Mouse (Mus musculus) layer of hippocampus, adult 9-11 months (tissue): ENCODE data around the gene Alox8.
A peak's percentile ranks its signal among the peaks of the same experiment; 100 is the strongest.

Source experiments
- DNase-seq: peaks from one replicate; pipeline ENCODE4 v3.0.0; 2022

Alox8 gene

DNA sequence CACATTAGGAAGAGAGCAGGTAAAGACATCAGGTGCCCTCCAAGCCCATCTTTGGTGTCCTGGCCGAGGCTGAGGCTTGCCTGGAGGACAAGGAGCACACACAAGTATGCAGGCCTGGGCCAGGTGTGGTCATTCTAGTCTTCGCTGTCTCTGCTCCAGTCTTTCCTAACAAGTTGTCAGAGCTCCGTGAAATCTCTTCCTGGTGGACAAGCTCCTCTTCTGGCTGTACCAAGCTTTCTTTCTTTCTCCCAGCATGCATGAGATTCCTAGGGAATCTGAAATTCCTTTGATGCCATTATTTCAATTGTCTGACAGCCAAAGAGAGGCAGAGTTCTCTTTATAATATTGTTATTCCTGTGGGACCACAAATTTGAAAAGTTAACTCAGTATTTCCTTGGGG is 18.1 kb downstream of the Alox8 start:
- no peak for DNase-seq

DNA sequence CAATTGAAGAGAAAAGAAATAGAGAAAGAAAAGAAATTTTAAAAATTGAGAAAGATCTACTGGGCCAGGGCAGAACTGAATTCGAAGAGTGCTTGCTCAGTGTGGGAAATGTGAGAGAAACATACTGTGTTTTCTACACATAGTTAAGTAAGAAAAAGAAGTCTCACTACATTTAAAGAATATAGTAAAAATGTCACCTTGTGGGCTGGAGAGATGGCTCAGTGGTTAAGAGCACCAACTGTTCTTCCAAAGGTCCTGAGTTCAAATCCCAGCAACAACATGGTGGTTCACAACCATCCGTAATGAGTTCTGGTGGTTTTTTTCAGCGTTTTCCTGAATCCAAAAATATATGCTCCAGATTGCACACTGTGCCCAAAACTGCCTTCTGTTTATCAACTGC is 19.1 kb downstream of the Alox8 start:
- DNase-seq: no peak

DNA sequence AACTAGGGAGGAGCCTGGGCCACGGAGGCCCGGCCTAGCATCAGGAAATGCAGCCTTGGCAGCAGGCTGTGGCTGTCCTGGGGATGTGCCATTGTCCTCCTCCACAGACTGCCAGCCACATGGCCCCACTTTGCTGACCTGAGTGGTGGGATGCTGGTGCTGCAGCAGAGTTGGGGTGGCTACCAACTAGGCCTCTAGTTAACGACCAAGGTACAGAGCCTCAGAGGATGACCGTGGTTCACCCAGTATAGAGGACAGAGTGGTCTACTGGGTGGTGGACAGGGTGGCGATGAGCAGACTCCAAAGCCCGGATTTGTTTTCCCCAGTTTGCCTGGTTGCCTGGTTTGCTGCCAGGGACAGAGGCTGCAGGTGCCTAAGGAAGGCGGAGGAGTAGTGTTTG is 22.9 kb downstream of the Alox8 start:
- no peak for DNase-seq

DNA sequence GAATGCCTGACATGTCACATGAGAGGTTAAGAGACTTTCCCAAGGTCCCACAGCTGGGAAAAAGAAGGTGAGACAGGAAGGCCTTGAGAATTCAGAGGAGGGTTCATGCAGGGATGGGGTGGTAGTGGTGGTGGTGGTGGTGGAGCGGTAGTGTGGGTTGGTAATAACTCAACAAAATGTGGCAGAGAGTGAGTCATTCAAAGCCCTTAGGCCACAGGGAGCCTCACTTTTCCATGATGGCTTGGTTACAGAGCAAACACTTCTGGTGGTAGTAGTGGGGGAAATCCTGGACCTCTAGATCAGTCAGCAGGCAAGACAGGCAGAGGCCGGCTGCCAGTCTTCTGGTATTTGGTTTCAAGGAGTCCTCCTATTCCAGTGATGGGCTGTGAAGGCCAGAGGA is 25.0 kb downstream of the Alox8 start:
- DNase-seq: no peak

DNA sequence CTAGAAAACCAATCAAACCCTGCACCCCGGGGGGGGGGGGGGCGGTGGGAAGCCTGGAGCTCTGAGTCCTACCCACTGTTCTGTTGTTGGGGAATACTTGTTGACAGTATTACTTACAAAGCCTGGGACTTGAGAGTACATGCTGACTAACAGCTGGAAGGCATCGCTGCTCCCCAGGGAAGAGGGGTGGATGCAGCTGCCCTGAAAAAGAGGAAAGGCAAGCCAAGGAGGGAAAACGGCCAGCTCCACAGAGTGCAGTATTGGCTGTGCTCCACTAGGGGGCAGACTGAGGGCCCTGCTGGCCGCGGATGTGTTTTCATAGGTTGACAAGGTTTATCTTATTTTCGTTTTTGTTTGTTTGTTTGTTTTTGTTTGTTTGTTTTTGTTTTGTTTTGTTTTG is 26.0 kb downstream of the Alox8 start:
- DNase-seq: no peak

DNA sequence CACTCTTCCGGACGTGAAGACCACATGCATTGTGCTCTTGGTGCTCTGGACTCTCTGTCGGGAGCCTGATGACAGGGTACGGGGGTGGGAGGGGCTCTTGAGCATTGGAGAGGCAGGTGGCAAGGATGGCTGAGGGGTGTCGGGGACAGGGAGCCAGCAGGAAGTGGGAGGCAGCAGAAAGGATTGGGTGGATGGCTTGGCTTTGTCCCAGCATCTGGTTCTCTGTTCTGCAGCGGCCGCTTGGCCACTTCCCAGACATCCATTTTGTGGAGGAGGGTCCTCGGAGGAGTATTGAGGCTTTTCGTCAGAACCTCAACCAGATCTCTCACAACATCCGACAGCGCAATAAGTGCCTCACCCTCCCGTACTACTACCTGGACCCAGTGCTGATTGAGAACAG is 28.3 kb downstream of the Alox8 start:
- peak; percentile 41 for DNase-seq

DNA sequence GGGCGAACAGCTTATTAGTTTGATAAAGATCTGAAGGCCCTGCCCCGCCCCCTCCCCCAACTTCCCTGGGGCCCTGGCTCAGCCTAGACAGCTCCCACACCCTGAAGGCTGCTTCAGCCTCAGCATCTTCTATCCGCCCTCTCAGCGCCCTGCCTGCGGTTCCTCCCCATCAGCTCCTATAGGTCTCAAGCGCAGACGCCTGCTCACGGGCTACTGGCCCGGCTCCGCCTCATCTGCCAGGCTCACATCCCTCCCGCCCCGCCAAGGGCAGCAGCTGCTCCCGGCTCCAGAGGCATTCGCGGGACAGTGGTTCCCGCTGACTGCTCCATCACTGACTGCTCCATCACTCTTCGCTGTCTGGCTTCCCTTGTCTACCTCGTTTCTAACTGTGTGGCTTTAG is 40.8 kb downstream of the Alox8 start, which contains the start of gene Alox12b:
Alox12b (plus strand) TSS at position 190 of the 400 bp plus-strand sequence.
- no peak for DNase-seq

DNA sequence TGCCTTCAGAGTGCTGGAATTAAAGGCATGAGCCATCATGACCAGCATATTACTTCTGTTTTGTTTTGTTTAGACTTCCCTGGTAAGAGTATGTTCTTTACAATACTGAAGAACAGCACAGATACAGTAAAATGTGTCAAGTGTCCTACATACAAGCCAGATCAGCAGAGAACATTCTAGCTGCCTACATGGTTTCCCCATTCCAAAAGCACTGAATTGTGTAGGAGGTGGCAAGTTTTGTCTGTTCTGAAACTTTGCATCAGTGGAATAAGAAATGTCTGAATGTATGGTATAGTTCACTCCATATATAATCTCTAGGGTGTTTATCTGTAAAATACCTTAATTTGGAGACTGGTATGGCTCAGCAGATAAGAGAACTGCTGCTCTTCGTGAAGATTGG is 42.3 kb downstream of the Alox8 start:
- DNase-seq: no peak

DNA sequence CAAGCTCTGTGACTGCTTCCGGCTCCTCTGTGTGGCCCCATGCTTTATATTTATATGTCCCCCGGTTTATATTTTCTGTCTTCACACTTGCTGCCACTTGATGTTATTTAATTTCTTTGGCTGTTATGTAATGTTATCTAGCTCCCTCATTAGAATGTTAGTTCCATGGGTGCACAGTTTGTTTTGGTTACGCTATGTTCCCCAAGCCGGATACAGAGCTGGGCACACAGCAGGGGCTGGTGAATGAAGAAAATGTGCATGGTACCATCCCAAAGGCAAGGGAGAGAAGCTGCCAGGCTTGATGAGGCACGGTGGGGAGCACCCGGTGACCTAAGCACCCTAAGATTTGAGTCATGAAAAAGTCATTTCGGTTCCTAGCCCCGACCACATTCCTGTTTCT is 43.8 kb downstream of the Alox8 start:
- DNase-seq: no peak

DNA sequence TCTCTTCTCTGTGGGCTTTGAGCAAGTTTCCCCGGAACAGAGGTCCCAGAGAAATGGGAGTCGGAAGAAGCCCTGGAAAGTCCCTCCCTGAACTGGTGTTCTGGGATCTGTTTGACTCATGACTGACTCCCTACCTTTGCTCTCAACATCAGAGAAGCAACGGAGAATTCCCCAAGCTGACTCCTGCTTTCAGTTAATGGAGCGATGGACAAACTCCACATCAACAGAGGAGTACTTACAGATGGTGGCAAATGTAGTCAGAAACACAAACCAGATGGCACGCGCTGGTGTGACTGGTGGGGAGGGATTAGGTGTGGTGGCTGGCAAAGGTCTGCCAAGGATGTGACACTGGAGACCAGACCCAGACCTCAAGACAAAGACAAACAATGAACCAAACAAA is 46.6 kb downstream of the Alox8 start:
- DNase-seq: no peak

DNA sequence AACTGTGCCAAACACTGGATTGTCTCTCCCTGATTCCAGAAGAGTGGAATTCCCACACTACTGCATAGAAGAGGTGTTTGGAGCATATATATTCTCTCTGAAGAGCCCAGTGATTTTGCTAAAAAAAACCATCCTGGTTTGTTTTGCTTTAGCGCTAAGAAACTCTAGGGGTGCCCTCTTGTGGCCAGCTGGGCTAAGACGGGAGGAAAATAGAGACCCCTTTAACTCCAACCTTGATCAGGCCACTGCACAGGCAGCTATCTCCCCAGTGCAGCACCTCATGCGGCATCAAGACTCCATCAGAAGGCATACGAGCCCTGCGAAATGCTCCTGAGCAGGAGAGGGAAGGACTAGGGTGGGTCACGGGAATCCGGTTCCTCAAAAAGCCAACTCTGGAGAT is 47.2 kb downstream of the Alox8 start:
- no peak for DNase-seq

DNA sequence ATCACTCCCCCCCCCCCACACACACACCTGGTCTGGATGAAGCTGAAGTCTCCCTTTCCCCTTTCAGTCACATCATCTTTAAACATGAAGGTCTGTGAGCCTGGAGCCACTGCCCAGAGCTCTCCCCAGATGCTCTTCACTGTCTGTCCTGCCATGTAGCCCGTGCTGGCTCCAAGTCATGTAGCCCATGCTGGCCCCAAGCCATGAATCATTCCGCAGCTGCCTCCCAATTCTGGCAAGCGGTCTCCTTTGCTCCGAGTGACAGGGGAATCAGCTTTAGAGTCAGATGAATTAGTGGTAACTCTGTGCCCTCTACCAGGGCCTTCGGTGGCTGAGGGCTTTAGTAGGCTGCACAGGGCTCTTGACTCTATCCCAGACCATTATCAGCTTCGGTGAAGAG is 47.9 kb downstream of the Alox8 start:
- DNase-seq: no peak

DNA sequence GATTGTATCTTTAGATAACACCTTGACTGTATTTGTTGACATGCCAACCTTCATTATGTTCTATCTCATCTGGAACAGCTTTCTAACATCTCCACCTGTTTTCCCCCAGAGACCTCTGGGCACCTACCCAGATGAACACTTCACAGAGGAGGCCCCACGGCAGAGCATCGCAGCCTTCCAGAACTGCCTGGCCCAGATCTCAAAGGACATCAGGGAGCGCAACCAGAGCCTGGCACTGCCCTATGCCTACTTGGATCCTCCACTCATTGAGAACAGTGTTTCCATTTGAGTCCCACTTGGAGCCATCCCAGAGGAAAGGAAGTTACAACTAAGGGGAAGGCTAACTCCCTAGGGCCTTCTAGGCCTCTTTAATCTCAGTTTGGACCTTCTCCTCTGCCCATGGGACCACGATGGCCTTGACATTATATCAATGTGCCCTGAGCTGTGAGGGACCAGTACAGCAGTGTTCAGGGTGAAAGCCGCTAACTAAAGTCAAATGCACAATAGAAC is 49.1 kb downstream of the Alox8 start:
- no peak for DNase-seq

DNA sequence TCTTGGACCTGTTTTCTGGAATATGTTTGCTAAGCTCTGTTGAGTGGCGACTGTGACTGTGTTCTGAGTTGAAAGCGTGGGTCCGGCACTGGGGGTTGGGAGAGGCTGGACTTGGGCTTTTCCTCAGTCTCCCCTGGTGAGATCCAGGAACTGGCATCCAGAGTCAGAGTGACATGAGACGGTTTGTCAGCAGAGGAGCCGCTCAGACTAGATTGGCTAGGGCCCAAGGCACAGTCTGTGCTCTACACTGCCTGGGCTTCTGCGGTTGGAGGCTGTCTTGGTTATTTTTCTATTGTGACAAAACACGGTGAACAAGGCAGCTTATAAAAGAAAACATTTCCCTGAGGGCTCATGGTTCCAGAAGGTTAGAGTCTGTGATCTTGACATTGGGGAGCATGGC is 50.1 kb downstream of the Alox8 start:
- DNase-seq: no peak

DNA sequence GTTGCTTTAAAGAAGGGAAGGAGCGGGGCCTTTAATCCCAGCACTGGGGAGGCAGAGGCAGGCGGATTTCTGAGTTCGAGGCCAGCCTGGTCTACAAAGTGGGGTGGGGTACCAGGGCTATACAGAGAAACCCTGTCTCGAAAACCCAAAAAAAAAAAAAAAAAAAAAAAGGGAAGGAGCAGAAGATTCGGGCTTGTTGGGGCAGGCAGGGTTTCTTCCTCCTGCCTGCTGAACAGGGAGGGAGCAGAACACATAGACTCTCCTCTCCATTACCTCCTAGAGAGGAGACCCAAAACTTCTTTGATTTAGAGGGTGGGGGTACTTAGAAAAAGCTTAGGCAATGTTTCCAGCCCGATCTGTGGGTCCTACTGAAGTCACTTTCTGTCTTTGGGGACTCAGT is 62.3 kb downstream of the Alox8 start:
- no peak for DNase-seq

DNA sequence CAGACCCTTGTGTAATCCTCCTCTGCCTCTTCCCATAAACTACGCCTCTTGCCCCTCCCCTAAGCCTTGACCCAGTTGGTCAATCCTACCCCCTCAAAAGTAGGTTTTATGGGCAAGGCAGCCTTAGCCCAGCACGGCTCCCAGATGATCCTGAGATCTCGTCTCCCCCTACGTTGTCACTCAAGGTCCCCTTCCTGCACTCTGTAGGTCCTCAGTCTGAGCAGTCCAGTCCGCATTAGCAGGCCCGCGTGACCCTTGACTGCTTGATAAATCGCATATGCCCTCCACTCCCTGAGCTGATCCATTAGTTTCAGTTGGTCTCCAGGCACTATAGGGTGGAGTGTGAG is 63.0 kb downstream of the Alox8 start:
- DNase-seq: no peak
